Mouse (Mus musculus): ENCODE data around the gene Ryr3. TPM values are rescaled to one million over a fixed set of nuclear protein-coding genes. Genes with fewer than 3 reads are reported as not detected.

The Ryr3 gene
- polyA plus RNA-seq, 1 experiment from 2014 or later: 2.1 TPM

DNA sequence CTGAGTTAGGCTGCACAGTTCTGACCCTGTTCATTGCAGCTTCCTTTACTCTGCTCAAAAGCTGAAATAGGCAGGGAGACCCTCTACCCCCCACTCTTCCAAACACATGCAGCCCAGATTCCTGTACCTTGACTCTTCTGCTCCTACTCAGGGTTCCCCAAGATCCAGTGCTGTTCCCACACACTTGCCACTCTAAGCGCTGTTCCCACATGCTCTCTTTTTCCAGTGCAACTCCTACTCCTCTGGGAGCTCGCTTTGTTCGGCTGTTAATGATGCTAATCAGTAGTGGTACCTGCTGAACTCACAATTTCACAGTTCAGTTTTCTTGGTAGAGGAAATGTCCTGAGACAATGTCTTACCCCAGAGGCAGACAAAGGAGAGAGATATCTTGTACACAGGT lies 6.9 kb downstream of the Ryr3 start:
- no peaks in the 10 kb centered on the region for H3K36me3 ChIP-seq (ENCODE audit: control insufficient read depth, insufficient read depth, low read length)
- WGBS: 77% methylated on average over 3 of the region's 3 CpGs
- H3K9me3 ChIP-seq (ENCODE audit: control insufficient read depth, low read length): no peaks in the 10 kb centered on the region
- no peak overlapping the region for H3K27ac ChIP-seq (replicated peaks)
- no peaks in the 10 kb centered on the region for H3K4me1 ChIP-seq (replicated peaks; ENCODE audit: control insufficient read depth, insufficient read depth)
- H3K4me3 ChIP-seq (ENCODE audit: low read depth, low read length): no peak overlapping the region
- H3K4me2 ChIP-seq (replicated peaks; ENCODE audit: low read depth): no peak overlapping the region
- no peaks in the 10 kb centered on the region for H3K27me3 ChIP-seq (ENCODE audit: control insufficient read depth, insufficient read depth, low read length)
- DNase-seq (ENCODE audit: low spot score) (no peak), ATAC-seq (ENCODE audit: low FRiP score, low TSS enrichment) (no peak)
- no peak overlapping the region for H3K9ac ChIP-seq (ENCODE audit: low read length)
- no peak for TF ChIP-seq EP300 (optimal IDR thresholded peaks at IDR 0.05)
- TF ChIP-seq CTCF (IDR thresholded peaks at IDR 0.05; ENCODE audit: low read depth): no peak

DNA sequence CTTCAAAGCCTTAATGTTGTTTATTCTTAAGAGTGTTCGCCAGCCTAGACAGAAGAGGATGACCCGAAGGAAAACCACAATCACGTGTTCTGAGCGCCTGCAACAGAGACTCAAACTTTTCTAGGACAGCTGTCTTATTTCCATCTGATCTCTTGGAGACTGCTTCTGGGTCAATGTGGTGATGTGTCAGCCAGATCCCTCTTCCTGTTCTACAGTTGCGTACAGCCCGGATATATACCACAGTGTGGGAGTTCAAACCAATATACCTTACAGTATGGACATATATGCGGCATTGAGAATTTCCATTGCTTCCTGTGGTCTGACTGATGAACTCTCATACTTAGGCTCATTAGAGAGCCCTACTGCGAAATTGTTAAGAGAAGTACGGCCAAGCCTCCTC lies 7.6 kb downstream of the Ryr3 start:
- Histone ChIP-seq H3K27me3 (ENCODE audit: control insufficient read depth, insufficient read depth, low read length) (no peaks in the 10 kb centered on the region), H3K4me2 (replicated peaks; ENCODE audit: low read depth) (no peak overlapping the region), H3K4me1 (replicated peaks; ENCODE audit: control insufficient read depth, insufficient read depth) (no peaks in the 10 kb centered on the region), H3K9ac (ENCODE audit: low read length) (no peak overlapping the region), H3K4me3 (ENCODE audit: low read depth, low read length) (no peak overlapping the region), H3K9me3 (ENCODE audit: control insufficient read depth, low read length) (no peaks in the 10 kb centered on the region), H3K36me3 (ENCODE audit: control insufficient read depth, insufficient read depth, low read length) (no peaks in the 10 kb centered on the region), H3K27ac (replicated peaks) (no peak overlapping the region)
- TF ChIP-seq EP300 (optimal IDR thresholded peaks at IDR 0.05) (no peak), CTCF (IDR thresholded peaks at IDR 0.05; ENCODE audit: low read depth) (no peak)
- 78% methylated on average over 9 of the region's 9 CpGs for WGBS
- no peak for DNase-seq (ENCODE audit: low spot score)
- ATAC-seq (ENCODE audit: low FRiP score, low TSS enrichment): no peak

DNA sequence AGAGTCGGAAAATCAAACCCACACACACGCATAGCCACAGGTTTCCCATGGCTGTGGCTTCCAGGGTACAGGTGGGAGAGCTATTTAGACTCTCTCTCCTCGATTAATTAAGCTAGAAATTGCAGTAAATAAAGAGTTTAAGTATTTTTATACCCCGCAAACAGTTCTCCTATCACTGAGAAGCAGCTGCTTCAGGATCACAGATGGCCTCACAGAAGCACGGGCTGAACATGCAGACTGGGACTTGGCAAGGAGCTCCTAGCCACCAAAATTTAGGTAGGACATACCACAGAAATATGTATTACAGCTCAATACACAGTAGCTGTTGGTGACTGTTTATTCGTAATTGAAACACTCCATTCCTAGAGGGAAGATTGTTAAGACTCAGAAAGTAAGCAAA lies 14.0 kb downstream of the Ryr3 start:
- TF ChIP-seq EP300 (optimal IDR thresholded peaks at IDR 0.05) (no peak), CTCF (IDR thresholded peaks at IDR 0.05; ENCODE audit: low read depth) (no peak)
- 66% methylated on average over 6 of the region's 6 CpGs for WGBS

DNA sequence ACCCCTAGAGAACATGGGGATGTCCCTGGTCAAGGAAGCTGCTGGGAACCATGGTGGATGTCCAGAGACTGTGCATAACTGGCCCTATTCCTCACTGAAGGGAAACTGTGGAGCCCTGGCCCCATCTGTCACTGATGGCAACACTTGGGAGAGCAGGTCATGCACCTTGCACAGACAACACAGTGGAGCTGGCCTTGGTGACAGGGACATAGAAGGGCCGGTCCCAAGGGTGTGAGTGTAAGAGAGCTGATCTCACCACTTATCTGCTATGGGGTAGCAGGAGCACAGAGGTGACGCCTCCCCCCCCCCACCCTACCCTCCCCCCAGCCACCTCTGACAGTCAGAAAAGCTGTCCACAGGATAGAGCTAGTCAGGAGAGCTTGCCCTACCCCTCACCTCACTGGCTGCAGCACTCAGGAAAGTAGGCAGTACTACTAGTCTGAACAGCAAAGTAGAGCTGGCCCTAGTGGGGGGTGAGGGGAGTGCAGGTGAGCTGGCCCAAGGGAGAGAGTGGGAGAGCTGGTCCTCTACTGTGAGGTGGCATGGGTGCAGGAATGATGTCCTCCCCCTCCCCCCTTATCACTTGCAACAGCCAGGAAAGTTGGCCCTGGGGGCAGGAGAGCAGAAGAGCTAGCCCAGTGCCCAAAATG lies 17.7 kb downstream of the Ryr3 start:
- no peak overlapping the region for H3K27ac ChIP-seq (replicated peaks)
- 83% methylated on average over 2 of the region's 2 CpGs for whole genome bisulfite sequencing
- H3K4me3 ChIP-seq (ENCODE audit: low read depth, low read length): no peak overlapping the region
- H3K9ac ChIP-seq (ENCODE audit: low read length): no peak overlapping the region
- H3K9me3 ChIP-seq (ENCODE audit: control insufficient read depth, low read length): no peaks in the 10 kb centered on the region
- no peak for DNase-seq (ENCODE audit: low spot score)
- no peaks in the 10 kb centered on the region for H3K4me1 ChIP-seq (replicated peaks; ENCODE audit: control insufficient read depth, insufficient read depth)
- H3K4me2 ChIP-seq (replicated peaks; ENCODE audit: low read depth): no peak overlapping the region
- ATAC-seq (ENCODE audit: low FRiP score, low TSS enrichment): no peak
- no peaks in the 10 kb centered on the region for H3K27me3 ChIP-seq (ENCODE audit: control insufficient read depth, insufficient read depth, low read length)
- no peak for TF ChIP-seq CTCF (IDR thresholded peaks at IDR 0.05; ENCODE audit: low read depth)
- no peak for TF ChIP-seq EP300 (optimal IDR thresholded peaks at IDR 0.05)
- no peaks in the 10 kb centered on the region for H3K36me3 ChIP-seq (ENCODE audit: control insufficient read depth, insufficient read depth, low read length)

More for the DNA sequence above, 14.0 kb downstream of the Ryr3 start:
- ATAC-seq (ENCODE audit: low FRiP score, low TSS enrichment) (no peak), DNase-seq (ENCODE audit: low spot score) (no peak)
- Histone ChIP-seq H3K4me2 (replicated peaks; ENCODE audit: low read depth) (no peak overlapping the region), H3K27ac (replicated peaks) (no peak overlapping the region), H3K36me3 (ENCODE audit: control insufficient read depth, insufficient read depth, low read length) (no peaks in the 10 kb centered on the region), H3K27me3 (ENCODE audit: control insufficient read depth, insufficient read depth, low read length) (no peaks in the 10 kb centered on the region), H3K9ac (ENCODE audit: low read length) (no peak overlapping the region), H3K4me1 (replicated peaks; ENCODE audit: control insufficient read depth, insufficient read depth) (no peaks in the 10 kb centered on the region), H3K4me3 (ENCODE audit: low read depth, low read length) (no peak overlapping the region), H3K9me3 (ENCODE audit: control insufficient read depth, low read length) (no peaks in the 10 kb centered on the region)

DNA sequence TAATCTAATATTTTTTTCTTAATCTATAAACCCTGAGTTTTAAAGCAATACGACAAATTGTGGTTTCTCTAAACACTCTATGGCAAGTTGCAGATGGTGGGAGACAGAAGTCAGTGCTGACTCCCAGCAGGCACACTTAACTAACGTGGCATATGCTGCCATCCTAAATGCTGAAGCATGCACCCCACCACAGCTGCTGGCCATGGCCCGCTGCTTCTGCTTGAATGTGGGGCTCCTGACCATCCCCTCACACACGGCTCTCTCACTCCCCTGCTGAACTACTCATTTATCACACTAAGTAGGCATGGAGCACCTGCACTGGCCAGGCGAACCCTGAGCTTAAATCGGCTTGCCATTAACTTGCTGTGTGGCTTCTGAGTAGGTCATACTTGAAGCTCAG lies 29.7 kb downstream of the Ryr3 start:
- H3K9ac ChIP-seq (ENCODE audit: low read length): no peak overlapping the region
- TF ChIP-seq EP300 (optimal IDR thresholded peaks at IDR 0.05) (no peak), CTCF (IDR thresholded peaks at IDR 0.05; ENCODE audit: low read depth) (no peak)
- no peak for DNase-seq (ENCODE audit: low spot score)
- no peak overlapping the region for H3K27ac ChIP-seq (replicated peaks)
- H3K9me3 ChIP-seq (ENCODE audit: control insufficient read depth, low read length): no peaks in the 10 kb centered on the region
- no peaks in the 10 kb centered on the region for H3K36me3 ChIP-seq (ENCODE audit: control insufficient read depth, insufficient read depth, low read length)
- H3K4me3 ChIP-seq (ENCODE audit: low read depth, low read length): no peak overlapping the region
- no peak overlapping the region for H3K4me2 ChIP-seq (replicated peaks; ENCODE audit: low read depth)
- ATAC-seq (ENCODE audit: low FRiP score, low TSS enrichment): no peak
- 74% methylated on average over 6 of the region's 6 CpGs for WGBS
- no peaks in the 10 kb centered on the region for H3K4me1 ChIP-seq (replicated peaks; ENCODE audit: control insufficient read depth, insufficient read depth)
- no peaks in the 10 kb centered on the region for H3K27me3 ChIP-seq (ENCODE audit: control insufficient read depth, insufficient read depth, low read length)

DNA sequence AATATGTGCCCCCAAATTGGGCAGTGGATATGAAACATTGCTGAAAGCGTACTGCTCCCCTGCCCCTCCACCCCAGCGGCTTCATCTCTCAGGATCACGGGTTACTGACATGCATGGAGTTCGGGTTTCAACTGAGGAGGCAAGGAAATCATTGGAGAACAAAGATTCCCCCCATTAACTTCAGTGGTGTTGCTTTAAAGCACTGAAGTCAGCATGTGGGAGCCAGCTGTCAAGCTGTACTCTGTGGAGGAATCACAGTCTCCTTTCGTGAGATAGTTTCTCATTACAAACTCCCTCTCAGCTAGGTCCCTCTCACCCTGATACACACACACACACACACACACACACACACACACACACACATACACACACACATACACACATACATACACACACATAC lies 35.2 kb downstream of the Ryr3 start:
- Histone ChIP-seq H3K4me1 (replicated peaks; ENCODE audit: control insufficient read depth, insufficient read depth) (no peaks in the 10 kb centered on the region), H3K27me3 (ENCODE audit: control insufficient read depth, insufficient read depth, low read length) (no peaks in the 10 kb centered on the region), H3K4me2 (replicated peaks; ENCODE audit: low read depth) (no peak overlapping the region), H3K4me3 (ENCODE audit: low read depth, low read length) (no peak overlapping the region), H3K9ac (ENCODE audit: low read length) (no peak overlapping the region), H3K9me3 (ENCODE audit: control insufficient read depth, low read length) (no peaks in the 10 kb centered on the region), H3K27ac (replicated peaks) (no peak overlapping the region), H3K36me3 (ENCODE audit: control insufficient read depth, insufficient read depth, low read length) (no peaks in the 10 kb centered on the region)
- ATAC-seq (ENCODE audit: low FRiP score, low TSS enrichment) (no peak), DNase-seq (ENCODE audit: low spot score) (no peak)
- no peak for TF ChIP-seq EP300 (optimal IDR thresholded peaks at IDR 0.05)
- TF ChIP-seq CTCF (IDR thresholded peaks at IDR 0.05; ENCODE audit: low read depth): no peak
- 47% methylated on average over 5 of the region's 5 CpGs for WGBS
